Mouse (Mus musculus): ENCODE results near the gene Gm45837. TPM values are rescaled to one million over a fixed set of nuclear protein-coding genes. Genes with fewer than 3 reads are reported as not detected.

Gm45837 gene
- total and polyA plus RNA-seq, 2 experiments from 2014 or later = not detected

GRCm38 (mm10) chr7:101479841-101480240, 69.2 kb downstream of the Gm45837 start:
- 77% methylated on average over 4 of the region's 4 CpGs for WGBS
- no peaks in the 10 kb centered on the region for H3K9me3 ChIP-seq (ENCODE audit: low read length)
- ATAC-seq (ENCODE audit: low FRiP score) (no peak), DNase-seq (ENCODE audit: low spot score) (no peak)
- H3K4me3 ChIP-seq (ENCODE audit: low read depth, low read length) = no peak overlapping the region
- no peaks in the 10 kb centered on the region for H3K36me3 ChIP-seq (ENCODE audit: insufficient read depth, low read length)
- H3K4me2 ChIP-seq (ENCODE audit: low read depth, low read length, poor library complexity, severe bottlenecking) = no peak overlapping the region
- no peak for TF ChIP-seq CTCF (IDR thresholded peaks at IDR 0.05)
- H3K9ac ChIP-seq (replicated peaks; ENCODE audit: low read length, poor library complexity, severe bottlenecking) = no peak overlapping the region
- no peak overlapping the region for H3K27ac ChIP-seq (ENCODE audit: low read depth, low read length)
- no peaks in the 10 kb centered on the region for H3K4me1 ChIP-seq (ENCODE audit: insufficient read depth, low read length)
- H3K27me3 ChIP-seq (ENCODE audit: insufficient read depth, low read length) = no peaks in the 10 kb centered on the region

GRCm38 (mm10) chr7:101480671-101481070, 70.0 kb downstream of the Gm45837 start:
- Histone ChIP-seq H3K27me3 (ENCODE audit: insufficient read depth, low read length) (no peaks in the 10 kb centered on the region), H3K4me1 (ENCODE audit: insufficient read depth, low read length) (no peaks in the 10 kb centered on the region), H3K27ac (ENCODE audit: low read depth, low read length) (no peak overlapping the region), H3K4me2 (ENCODE audit: low read depth, low read length, poor library complexity, severe bottlenecking) (no peak overlapping the region), H3K4me3 (ENCODE audit: low read depth, low read length) (no peak overlapping the region), H3K9me3 (ENCODE audit: low read length) (no peaks in the 10 kb centered on the region), H3K9ac (replicated peaks; ENCODE audit: low read length, poor library complexity, severe bottlenecking) (no peak overlapping the region), H3K36me3 (ENCODE audit: insufficient read depth, low read length) (no peaks in the 10 kb centered on the region)
- 61% methylated on average over 6 of the region's 6 CpGs for WGBS
- no peak for TF ChIP-seq CTCF (IDR thresholded peaks at IDR 0.05)
- DNase-seq (ENCODE audit: low spot score) (no peak), ATAC-seq (ENCODE audit: low FRiP score) (no peak)

- Histone ChIP-seq H3K27ac (ENCODE audit: low read depth, low read length) (no peak overlapping the region), H3K9me3 (ENCODE audit: low read length) (no peaks in the 10 kb centered on the region), H3K9ac (replicated peaks; ENCODE audit: low read length, poor library complexity, severe bottlenecking) (no peak overlapping the region), H3K4me3 (ENCODE audit: low read depth, low read length) (no peak overlapping the region), H3K27me3 (ENCODE audit: insufficient read depth, low read length) (no peaks in the 10 kb centered on the region), H3K4me1 (ENCODE audit: insufficient read depth, low read length) (no peaks in the 10 kb centered on the region), H3K36me3 (ENCODE audit: insufficient read depth, low read length) (no peaks in the 10 kb centered on the region), H3K4me2 (ENCODE audit: low read depth, low read length, poor library complexity, severe bottlenecking) (no peak overlapping the region)
- 76% methylated on average over 8 of the region's 8 CpGs for WGBS
- ATAC-seq (ENCODE audit: low FRiP score) (no peak), DNase-seq (ENCODE audit: low spot score) (no peak)
- TF ChIP-seq CTCF (IDR thresholded peaks at IDR 0.05) = no peak
Observed at GRCm38 (mm10) chr7:101481872-101482498, 71.3 kb downstream of the Gm45837 start.

GRCm38 (mm10) chr7:101482499-101483081, 71.9 kb downstream of the Gm45837 start:
- Histone ChIP-seq H3K4me1 (ENCODE audit: insufficient read depth, low read length) (no peaks in the 10 kb centered on the region), H3K27me3 (ENCODE audit: insufficient read depth, low read length) (no peaks in the 10 kb centered on the region), H3K4me3 (ENCODE audit: low read depth, low read length) (no peak overlapping the region), H3K9ac (replicated peaks; ENCODE audit: low read length, poor library complexity, severe bottlenecking) (no peak overlapping the region), H3K27ac (ENCODE audit: low read depth, low read length) (no peak overlapping the region), H3K36me3 (ENCODE audit: insufficient read depth, low read length) (no peaks in the 10 kb centered on the region), H3K4me2 (ENCODE audit: low read depth, low read length, poor library complexity, severe bottlenecking) (no peak overlapping the region), H3K9me3 (ENCODE audit: low read length) (no peaks in the 10 kb centered on the region)
- 73% methylated on average over 9 of the region's 9 CpGs for WGBS
- ATAC-seq (ENCODE audit: low FRiP score) = no peak
- DNase-seq (ENCODE audit: low spot score) = peak; percentile 49
- no peak for TF ChIP-seq CTCF (IDR thresholded peaks at IDR 0.05)

GRCm38 (mm10) chr7:101483498-101484115, 72.9 kb downstream of the Gm45837 start:
- Histone ChIP-seq H3K4me3 (ENCODE audit: low read depth, low read length) (no peak overlapping the region), H3K9ac (replicated peaks; ENCODE audit: low read length, poor library complexity, severe bottlenecking) (no peak overlapping the region), H3K27me3 (ENCODE audit: insufficient read depth, low read length) (no peaks in the 10 kb centered on the region), H3K4me1 (ENCODE audit: insufficient read depth, low read length) (no peaks in the 10 kb centered on the region), H3K9me3 (ENCODE audit: low read length) (no peaks in the 10 kb centered on the region), H3K4me2 (ENCODE audit: low read depth, low read length, poor library complexity, severe bottlenecking) (no peak overlapping the region), H3K27ac (ENCODE audit: low read depth, low read length) (no peak overlapping the region), H3K36me3 (ENCODE audit: insufficient read depth, low read length) (no peaks in the 10 kb centered on the region)
- no peak for TF ChIP-seq CTCF (IDR thresholded peaks at IDR 0.05)
- no peak for ATAC-seq (ENCODE audit: low FRiP score)
- WGBS = 79% methylated on average over 9 of the region's 9 CpGs
- no peak for DNase-seq (ENCODE audit: low spot score)

- Histone ChIP-seq H3K4me2 (ENCODE audit: low read depth, low read length, poor library complexity, severe bottlenecking) (no peak overlapping the region), H3K9ac (replicated peaks; ENCODE audit: low read length, poor library complexity, severe bottlenecking) (no peak overlapping the region), H3K36me3 (ENCODE audit: insufficient read depth, low read length) (no peaks in the 10 kb centered on the region), H3K27me3 (ENCODE audit: insufficient read depth, low read length) (no peaks in the 10 kb centered on the region), H3K4me1 (ENCODE audit: insufficient read depth, low read length) (no peaks in the 10 kb centered on the region), H3K4me3 (ENCODE audit: low read depth, low read length) (no peak overlapping the region), H3K27ac (ENCODE audit: low read depth, low read length) (no peak overlapping the region), H3K9me3 (ENCODE audit: low read length) (no peaks in the 10 kb centered on the region)
- ATAC-seq (ENCODE audit: low FRiP score) = no peak
- 76% methylated on average over 5 of the region's 5 CpGs for WGBS
- DNase-seq (ENCODE audit: low spot score) = no peak
- no peak for TF ChIP-seq CTCF (IDR thresholded peaks at IDR 0.05)
Observed at GRCm38 (mm10) chr7:101487102-101487501, 76.4 kb downstream of the Gm45837 start.
